Mouse (Mus musculus) E14TG2a.4 (cell line): ENCODE measurements around the gene Lhx5.

Experiments used
- H3K27me3 ChIP-seq: 2 replicates; pipeline ENCODE4 v1.6.1; 2014; ENCODE audit warnings: low read length, control low read depth; ENCODE audit not compliant: insufficient read depth
- H3K36me3 ChIP-seq: 2 replicates; pipeline ENCODE4 v1.6.1; 2014; ENCODE audit warnings: low read length, control low read depth; ENCODE audit not compliant: insufficient read depth
- H3K4me1 ChIP-seq: replicated peaks from 2 replicates; pipeline ENCODE4 v1.6.1; 2014; ENCODE audit warnings: low read depth, low read length, control low read depth
- H3K4me3 ChIP-seq: replicated peaks from 2 replicates; pipeline ENCODE4 v1.5.1; 2014; ENCODE audit warnings: mild to moderate bottlenecking, low read length
- H3K9me3 ChIP-seq: 2 replicates; pipeline ENCODE4 v1.6.1; 2014; ENCODE audit warnings: low read length, control low read depth
- CTCF ChIP-seq: conservative IDR thresholded peaks from 2 replicates; pipeline ENCODE4 v1.5.1; 2014; ENCODE audit warnings: low read length
- NANOG ChIP-seq: IDR thresholded peaks from 2 replicates; pipeline ENCODE4 v1.6.1; 2014; ENCODE audit warnings: borderline replicate concordance, low read length, mixed read lengths
- POU5F1 ChIP-seq: IDR thresholded peaks from 2 replicates; pipeline ENCODE4 v1.6.1; 2014; ENCODE audit warnings: low read length, borderline replicate concordance

Lhx5 gene

GRCm38 (mm10) chr5:120431649-120432485 is at the start of gene Lhx5:
Gene Lhx5, plus strand, starts transcription at chr5:120431699.
- Histone ChIP-seq H3K4me1 (peaks cover 79% of the 10 kb centered on the region), H3K36me3 (no peaks in the 10 kb centered on the region), H3K4me3 (peak within 1 kb of the TSS; percentile 64), H3K9me3 (0 out of 2 replicates have a peak, but pooled peaks cover 3% of the 10 kb centered on the region), H3K27me3 (peaks cover 96% of the 10 kb centered on the region)
- TF ChIP-seq NANOG, result no peak
- no peak for TF ChIP-seq POU5F1
- no peak for TF ChIP-seq CTCF

- Histone ChIP-seq H3K36me3 (no peaks in the 10 kb centered on the region), H3K27me3 (peaks cover 55% of the 10 kb centered on the region), H3K4me3 (no peak overlapping the region), H3K9me3 (no peaks in the 10 kb centered on the region), H3K4me1 (peaks cover 13% of the 10 kb centered on the region)
- TF ChIP-seq POU5F1 (no peak), CTCF (no peak), NANOG (no peak)
These were observed 45.1 kb upstream of the Lhx5 start for GRCm38 (mm10) chr5:120386361-120386760.

DNA sequence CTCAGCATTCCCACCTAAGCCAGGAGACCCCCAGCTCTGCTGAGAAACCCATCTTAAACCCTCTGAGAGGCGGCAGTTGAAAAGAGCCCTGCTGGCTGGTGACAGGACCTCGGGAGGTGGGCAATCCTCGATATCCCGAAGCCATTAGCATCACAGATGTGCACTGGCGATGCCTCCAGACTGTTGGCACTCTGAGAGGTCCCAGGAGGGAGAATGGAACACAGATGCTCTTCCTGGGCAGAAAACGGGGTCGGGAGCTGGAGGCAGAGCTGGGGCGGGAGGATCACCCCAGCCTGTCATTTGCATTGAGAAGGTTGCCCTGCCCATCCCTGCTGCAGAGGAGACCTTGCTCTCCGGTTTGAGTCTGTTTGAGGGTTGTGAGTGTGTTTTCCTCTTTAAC is 42.7 kb upstream of the Lhx5 start:
- TF ChIP-seq CTCF, result no peak
- no peak for TF ChIP-seq POU5F1
- TF ChIP-seq NANOG, result no peak
- Histone ChIP-seq H3K36me3 (no peaks in the 10 kb centered on the region), H3K4me3 (no peak overlapping the region), H3K9me3 (no peaks in the 10 kb centered on the region), H3K4me1 (peaks cover 21% of the 10 kb centered on the region), H3K27me3 (peaks cover 63% of the 10 kb centered on the region)

GRCm38 (mm10) chr5:120389973-120390372 is 41.5 kb upstream of the Lhx5 start:
- no peaks in the 10 kb centered on the region for H3K36me3 ChIP-seq
- TF ChIP-seq POU5F1 (no peak), NANOG (no peak), CTCF (no peak)
- peaks cover 71% of the 10 kb centered on the region for H3K27me3 ChIP-seq
- H3K4me1 ChIP-seq, result peaks cover 30% of the 10 kb centered on the region
- H3K4me3 ChIP-seq, result no peak overlapping the region
- no peaks in the 10 kb centered on the region for H3K9me3 ChIP-seq

DNA sequence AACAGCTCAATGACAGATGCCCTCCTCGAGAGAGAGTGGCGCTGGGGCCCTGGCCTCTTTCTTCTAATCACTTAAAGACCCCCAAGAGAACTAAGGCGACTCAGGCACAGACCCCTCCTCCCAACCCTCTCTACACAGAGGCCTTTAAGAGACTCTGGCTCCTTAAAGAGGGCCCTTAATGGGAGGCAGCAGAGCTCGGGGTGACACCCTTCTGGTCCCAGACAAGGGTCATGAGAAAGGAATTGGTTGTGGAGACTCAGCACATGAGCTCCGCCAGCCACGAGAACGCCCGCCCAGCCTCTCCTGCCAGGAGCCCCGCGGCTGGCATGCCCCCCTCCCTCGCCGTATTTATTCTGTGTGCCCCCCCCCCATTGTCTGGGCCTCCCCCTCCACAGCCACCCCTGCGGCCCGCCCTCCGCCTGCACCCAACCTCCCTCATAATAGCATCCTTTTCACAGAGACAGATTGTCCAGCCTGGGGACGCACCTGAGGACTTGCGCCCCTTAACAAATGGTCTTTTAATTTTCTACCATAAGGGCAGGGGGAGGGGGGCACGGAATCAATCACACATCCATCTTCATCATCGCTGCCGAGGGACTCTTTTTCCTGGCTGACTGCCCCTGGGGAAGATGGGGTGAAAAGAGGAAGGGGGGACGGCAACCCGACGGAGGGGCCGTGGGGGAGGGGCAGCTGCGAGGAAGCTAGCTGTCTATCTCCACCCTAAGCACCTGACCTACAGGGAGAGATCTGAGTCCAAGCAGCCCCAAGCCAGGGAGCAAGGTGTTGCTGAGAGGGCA is 37.4 kb upstream of the Lhx5 start:
- no peaks in the 10 kb centered on the region for H3K36me3 ChIP-seq
- TF ChIP-seq CTCF (no peak), POU5F1 (no peak), NANOG (no peak)
- peaks cover 31% of the 10 kb centered on the region for H3K4me1 ChIP-seq
- H3K9me3 ChIP-seq, result no peaks in the 10 kb centered on the region
- peaks cover 85% of the 10 kb centered on the region for H3K27me3 ChIP-seq
- H3K4me3 ChIP-seq, result peak overlapping the region; percentile 63

DNA sequence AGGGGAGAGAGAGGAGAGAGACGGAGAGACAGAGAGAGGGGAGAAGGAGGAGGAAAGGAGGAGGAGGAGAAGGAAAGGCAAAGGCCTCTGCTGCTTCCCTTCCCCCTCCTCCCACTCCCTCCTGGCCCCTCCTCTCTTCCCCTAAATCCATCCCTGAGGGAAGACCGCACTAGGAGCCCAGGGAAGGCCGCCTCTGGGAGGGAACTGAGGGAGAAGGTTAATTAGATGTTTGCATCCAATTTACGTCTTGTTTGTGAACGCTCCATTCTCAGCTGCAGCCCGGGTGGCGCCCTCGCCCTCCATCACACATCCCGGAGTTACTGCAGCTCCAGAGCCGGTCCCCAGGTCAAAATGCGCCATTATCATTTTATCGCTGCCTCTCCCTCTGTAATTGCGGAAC is 33.5 kb upstream of the Lhx5 start:
- H3K27me3 ChIP-seq, result peaks cover 81% of the 10 kb centered on the region
- no peaks in the 10 kb centered on the region for H3K36me3 ChIP-seq
- H3K4me3 ChIP-seq, result no peak overlapping the region
- TF ChIP-seq CTCF (no peak), NANOG (no peak), POU5F1 (no peak)
- peaks cover 20% of the 10 kb centered on the region for H3K4me1 ChIP-seq
- H3K9me3 ChIP-seq, result no peaks in the 10 kb centered on the region

GRCm38 (mm10) chr5:120404831-120405591 is 26.5 kb upstream of the Lhx5 start:
- TF ChIP-seq POU5F1, result no peak
- no peak for TF ChIP-seq CTCF
- TF ChIP-seq NANOG, result no peak
- Histone ChIP-seq H3K36me3 (no peaks in the 10 kb centered on the region), H3K9me3 (no peaks in the 10 kb centered on the region), H3K4me1 (peaks cover 13% of the 10 kb centered on the region), H3K4me3 (no peak overlapping the region), H3K27me3 (peaks cover 62% of the 10 kb centered on the region)

- peak overlapping the region; percentile 60; the same call in 1 of the 2 replicates for H3K4me3 ChIP-seq
- H3K27me3 ChIP-seq, result peaks cover 71% of the 10 kb centered on the region
- TF ChIP-seq POU5F1, result no peak
- no peak for TF ChIP-seq CTCF
- no peak for TF ChIP-seq NANOG
- peaks cover 7% of the 10 kb centered on the region for H3K9me3 ChIP-seq
- no peaks in the 10 kb centered on the region for H3K36me3 ChIP-seq
- peaks cover 20% of the 10 kb centered on the region for H3K4me1 ChIP-seq
These were observed 22.6 kb upstream of the Lhx5 start for GRCm38 (mm10) chr5:120408933-120409332.
